Mouse (Mus musculus) embryonic facial prominence, embryonic 10.5 days (tissue): ENCODE measurements around the gene Chrna10. TPM values are rescaled to one million over a fixed set of nuclear protein-coding genes. Genes with fewer than 3 reads are reported as not detected.

Source experiments
- DNase-seq: peaks from one replicate; pipeline ENCODE4 v3.0.0-alpha.2; 2017; ENCODE audit warnings: low spot score
- H3K27ac ChIP-seq: fragments of 300-500 bp; sonication (generic); replicated peaks from 2 replicates; pipeline ENCODE4 v1.5.1; 2016; ENCODE audit warnings: mild to moderate bottlenecking
- H3K27me3 ChIP-seq: fragments of 300-500 bp; sonication (generic); replicated peaks from 2 replicates; pipeline ENCODE4 v1.6.1; 2016; ENCODE audit warnings: low read depth, mild to moderate bottlenecking; ENCODE audit not compliant: poor library complexity, severe bottlenecking
- H3K36me3 ChIP-seq: fragments of 300-500 bp; sonication (generic); replicated peaks from 2 replicates; pipeline ENCODE4 v1.6.1; 2016; ENCODE audit warnings: mild to moderate bottlenecking, moderate library complexity
- H3K4me1 ChIP-seq: fragments of 300-500 bp; sonication (generic); 2 replicates; pipeline ENCODE4 v1.6.1; 2016
- H3K4me3 ChIP-seq: fragments of 300-500 bp; sonication (generic); 2 replicates; pipeline ENCODE4 v1.5.1; 2016; ENCODE audit warnings: mild to moderate bottlenecking, moderate library complexity
- H3K9me3 ChIP-seq: fragments of 300-500 bp; sonication (generic); 2 replicates; pipeline ENCODE4 v1.6.1; 2016; ENCODE audit warnings: mild to moderate bottlenecking
- WGBS: fragments of 180-500 bp; shearing (Covaris S2); methylation state at CpG from one replicate; pipeline ENCODE4 v1.1.7; 2016; 5-methylcytosine and 5-hydroxymethylcytosine counted together
- polyA plus RNA-seq: library from polyadenylated mRNA; unstranded; fragments of >200 nt; fragmentation: Nextera tagmentation; extraction: Ambion mirVana; gene quantifications from 2 replicates; pipeline ENCODE4 v1.2.1, GENCODE M21; 2016

The Chrna10 gene
- not detected in 2 replicates for polyA plus RNA-seq

DNA sequence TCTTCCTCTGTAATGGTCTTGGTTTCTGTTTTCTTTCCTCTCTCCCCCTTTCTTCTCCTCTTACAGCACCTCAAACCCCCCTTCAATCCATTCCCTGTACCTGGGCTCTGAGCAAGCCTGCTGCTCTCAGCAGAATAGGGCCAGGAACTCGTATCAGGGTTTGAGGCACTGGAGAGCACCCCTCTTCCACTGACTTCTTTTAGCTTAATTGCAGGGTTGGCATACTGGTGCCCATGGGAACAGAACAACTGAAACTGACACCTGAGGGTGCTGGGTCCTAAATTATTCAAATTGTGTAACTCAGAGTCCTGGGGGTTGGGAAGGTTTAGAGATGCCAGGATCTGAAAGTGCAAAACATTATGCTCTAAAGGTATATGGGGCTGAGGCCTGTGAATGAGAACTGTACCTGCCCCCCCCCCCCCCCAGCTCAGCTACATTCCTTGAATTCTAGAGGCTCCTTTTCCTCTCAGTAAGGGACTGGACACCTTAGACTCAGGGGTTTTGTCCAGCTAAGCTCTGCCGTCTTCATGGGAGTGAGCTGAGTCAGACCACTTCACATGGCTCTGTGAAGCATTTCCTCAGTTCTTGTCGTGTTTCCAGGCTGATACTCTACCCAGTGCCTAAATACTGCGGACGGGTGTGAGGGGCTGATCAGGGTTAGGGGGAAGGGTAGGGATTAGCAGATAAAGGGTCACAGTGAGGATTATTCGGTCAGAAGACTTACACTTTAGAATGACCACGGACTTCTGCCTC is at the start of gene Chrna10:
Chrna10 (minus strand) TSS at position 250 of the 753 bp plus-strand sequence.
- H3K36me3 ChIP-seq: peaks cover 39% of the 10 kb centered on the region
- whole genome bisulfite sequencing: 50% methylated on average over 7 of the region's 7 CpGs
- DNase-seq: no peak
- H3K4me1 ChIP-seq: no peaks in the 10 kb centered on the region
- H3K9me3 ChIP-seq: no peaks in the 10 kb centered on the region
- H3K27ac ChIP-seq: no peak within 1 kb of the TSS
- H3K27me3 ChIP-seq: no peaks in the 10 kb centered on the region
- H3K4me3 ChIP-seq: no peak within 1 kb of the TSS

DNA sequence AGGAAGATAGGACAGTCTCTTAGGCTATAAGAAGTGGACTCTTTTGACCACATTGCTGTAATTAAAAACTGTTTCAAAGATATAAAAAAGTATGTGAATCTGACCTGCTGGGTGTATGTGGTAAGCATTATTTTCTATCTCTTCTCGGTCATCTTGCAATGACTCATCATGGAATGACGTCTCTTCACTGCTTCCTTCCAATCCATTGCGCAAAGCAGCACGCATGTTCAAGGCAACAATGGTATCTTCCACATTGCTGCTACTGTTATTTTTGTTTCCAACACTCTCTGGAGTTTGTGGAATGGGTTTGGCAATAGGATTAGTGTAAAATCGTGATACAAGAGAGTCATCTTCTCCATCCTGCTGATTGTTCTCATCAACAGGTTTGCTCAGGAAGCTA is 37.1 kb upstream of the Chrna10 start:
- Histone ChIP-seq H3K4me3 (no peak overlapping the region), H3K36me3 (peaks cover 98% of the 10 kb centered on the region), H3K27ac (no peak overlapping the region), H3K4me1 (no peaks in the 10 kb centered on the region), H3K27me3 (no peaks in the 10 kb centered on the region), H3K9me3 (no peaks in the 10 kb centered on the region)
- WGBS: 91% methylated on average over 5 of the region's 5 CpGs
- DNase-seq: no peak

DNA sequence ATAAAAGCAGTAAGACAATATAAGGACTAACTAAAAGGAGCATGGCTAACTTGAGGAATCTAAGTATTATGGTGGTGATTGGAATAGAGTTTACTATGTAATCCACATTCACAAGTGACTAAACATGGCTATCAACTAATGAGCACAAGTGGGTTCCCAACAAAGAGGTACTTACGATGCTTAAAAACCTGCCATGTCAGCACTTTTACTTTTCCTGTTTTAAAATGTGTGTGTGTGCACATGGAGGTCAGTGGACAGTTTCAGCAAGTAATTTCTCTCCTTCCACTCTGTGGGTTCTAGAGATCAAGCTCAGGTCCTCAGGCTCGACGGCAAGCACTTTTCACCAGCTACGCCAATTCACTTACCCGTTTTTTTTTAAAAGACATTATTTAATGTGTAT is 21.3 kb upstream of the Chrna10 start:
- peaks cover 97% of the 10 kb centered on the region for H3K36me3 ChIP-seq
- no peak overlapping the region for H3K4me3 ChIP-seq
- DNase-seq: no peak
- WGBS: 96% methylated on average over 5 of the region's 5 CpGs
- H3K9me3 ChIP-seq: no peaks in the 10 kb centered on the region
- no peak overlapping the region for H3K27ac ChIP-seq
- H3K4me1 ChIP-seq: no peaks in the 10 kb centered on the region
- no peaks in the 10 kb centered on the region for H3K27me3 ChIP-seq

DNA sequence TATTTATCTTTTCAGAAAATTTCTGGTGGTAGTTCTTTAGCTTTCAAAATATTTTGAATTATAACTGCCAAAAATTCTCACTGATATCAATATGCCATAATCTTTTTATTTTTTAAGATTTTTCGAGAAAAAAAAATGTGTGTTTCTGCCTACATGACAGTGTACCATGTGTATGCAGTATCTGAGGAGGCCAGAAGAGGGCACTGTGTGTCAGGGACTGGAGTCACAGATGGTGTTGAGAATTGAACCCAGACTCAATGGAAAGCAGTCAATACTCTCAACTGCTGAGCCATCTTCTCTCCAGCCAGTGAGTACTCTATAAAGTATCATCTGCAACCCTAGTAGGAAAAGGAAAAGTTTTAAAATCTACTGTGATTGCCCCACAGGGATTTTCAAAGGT is 20.8 kb upstream of the Chrna10 start:
- Histone ChIP-seq H3K9me3 (no peaks in the 10 kb centered on the region), H3K36me3 (peaks cover 99% of the 10 kb centered on the region), H3K27ac (no peak overlapping the region), H3K27me3 (no peaks in the 10 kb centered on the region), H3K4me1 (no peaks in the 10 kb centered on the region), H3K4me3 (no peak overlapping the region)
- WGBS: 81% methylated on average over 1 of the region's 1 CpGs
- DNase-seq: peak; percentile 48

DNA sequence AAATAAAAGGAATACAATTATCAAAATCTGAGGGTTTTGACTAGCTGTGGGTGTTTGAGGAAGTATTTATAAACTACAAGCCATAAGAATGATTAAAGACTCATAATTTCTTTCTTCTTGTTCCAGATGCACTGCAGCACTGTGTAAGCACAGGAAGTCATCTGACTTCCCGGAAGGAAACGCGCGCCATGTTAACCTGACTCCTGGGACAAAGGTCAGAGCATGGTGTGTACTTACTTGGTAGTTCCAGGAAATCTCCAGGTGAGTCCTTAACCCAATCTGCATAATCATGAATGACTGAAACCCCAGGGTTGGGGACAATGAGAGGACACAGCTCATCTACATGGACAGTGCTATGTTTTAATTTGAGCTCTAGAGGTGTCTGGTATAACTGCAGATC is 15.8 kb upstream of the Chrna10 start:
- WGBS: 95% methylated on average over 4 of the region's 4 CpGs
- H3K4me1 ChIP-seq: no peaks in the 10 kb centered on the region
- no peak overlapping the region for H3K4me3 ChIP-seq
- DNase-seq: no peak
- no peaks in the 10 kb centered on the region for H3K9me3 ChIP-seq
- no peaks in the 10 kb centered on the region for H3K27me3 ChIP-seq
- H3K36me3 ChIP-seq: peaks cover 100% of the 10 kb centered on the region
- H3K27ac ChIP-seq: no peak overlapping the region

DNA sequence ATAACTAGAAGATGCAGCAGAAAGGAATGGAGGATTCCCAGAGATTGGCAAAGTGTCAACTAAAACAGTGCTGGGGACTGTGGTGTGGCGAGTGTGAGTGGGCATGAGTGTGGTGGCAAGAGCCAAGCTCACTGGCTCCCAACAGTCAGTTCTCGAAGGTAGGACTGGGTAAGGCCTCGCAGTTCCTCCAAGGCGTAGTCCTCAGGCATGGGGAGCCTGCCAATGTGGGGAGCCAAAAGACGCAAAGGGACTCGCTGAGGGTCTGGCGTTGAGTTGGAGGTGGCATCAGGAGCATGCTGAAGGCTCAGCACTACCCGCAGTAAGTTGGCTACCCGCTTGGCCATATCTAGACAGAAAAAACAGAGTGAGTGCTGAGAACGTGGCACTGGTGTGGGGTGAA is 3.7 kb upstream of the Chrna10 start:
- H3K4me1 ChIP-seq: no peaks in the 10 kb centered on the region
- H3K36me3 ChIP-seq: peaks cover 74% of the 10 kb centered on the region
- DNase-seq: no peak
- no peak overlapping the region for H3K27ac ChIP-seq
- no peaks in the 10 kb centered on the region for H3K9me3 ChIP-seq
- H3K4me3 ChIP-seq: no peak overlapping the region
- H3K27me3 ChIP-seq: no peaks in the 10 kb centered on the region
- 95% methylated on average over 10 of the region's 10 CpGs for WGBS

DNA sequence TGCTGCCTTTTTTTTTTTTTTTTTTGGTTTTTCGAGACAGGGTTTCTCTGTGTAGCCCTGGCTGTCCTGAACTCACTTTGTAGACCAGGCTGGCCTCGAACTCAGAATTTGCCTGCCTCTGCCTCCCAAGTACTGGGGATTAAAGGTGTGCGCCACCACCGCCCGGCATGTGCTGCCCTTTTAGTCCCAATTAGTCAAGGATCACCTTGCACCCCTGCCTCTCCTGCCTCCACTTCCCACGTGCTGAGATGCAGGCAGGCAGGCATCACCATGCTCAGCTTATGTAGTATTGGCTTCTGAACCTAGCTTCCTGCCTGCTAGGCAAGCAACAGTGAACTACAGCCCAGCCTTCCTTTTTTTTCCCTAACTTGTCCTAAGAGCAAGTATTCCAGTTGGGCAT is 754 bp upstream of the Chrna10 start:
- Histone ChIP-seq H3K27me3 (no peaks in the 10 kb centered on the region), H3K27ac (no peak overlapping the region), H3K36me3 (peaks cover 45% of the 10 kb centered on the region), H3K4me3 (no peak overlapping the region), H3K9me3 (no peaks in the 10 kb centered on the region), H3K4me1 (no peaks in the 10 kb centered on the region)
- WGBS: 74% methylated on average over 6 of the region's 6 CpGs
- no peak for DNase-seq

DNA sequence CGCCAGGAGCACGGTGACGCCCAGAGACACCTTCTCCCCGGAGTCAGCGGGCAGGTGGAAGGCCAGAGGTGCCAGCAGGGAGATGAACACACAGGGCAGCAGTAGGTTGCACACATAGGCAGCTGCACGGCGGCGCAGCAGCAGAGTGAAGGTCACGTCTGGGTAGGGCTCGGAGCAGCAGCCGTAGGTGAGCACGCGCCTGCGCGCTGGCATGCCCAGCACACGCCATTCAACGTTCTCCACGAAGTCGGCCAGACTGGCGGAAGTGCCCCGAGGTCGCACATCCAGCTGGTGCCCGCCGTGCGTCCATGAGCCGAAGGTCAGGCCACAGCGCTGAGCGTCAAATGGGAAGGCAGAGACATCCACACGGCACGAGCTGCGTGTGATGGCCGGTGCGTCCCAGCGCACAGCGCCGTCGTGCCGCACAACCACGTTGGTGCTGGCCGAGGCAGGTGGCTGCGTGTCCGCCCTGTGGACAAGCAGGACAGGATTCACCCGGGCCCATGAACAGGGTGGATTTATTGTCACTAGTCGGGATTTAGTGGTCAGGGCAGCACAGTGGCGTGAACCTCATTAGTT is 3.4 kb downstream of the Chrna10 start:
- peaks cover 4% of the 10 kb centered on the region for H3K36me3 ChIP-seq
- no peak overlapping the region for H3K27ac ChIP-seq
- H3K9me3 ChIP-seq: no peaks in the 10 kb centered on the region
- H3K27me3 ChIP-seq: no peaks in the 10 kb centered on the region
- 82% methylated on average over 45 of the region's 45 CpGs for WGBS
- no peak for DNase-seq
- no peaks in the 10 kb centered on the region for H3K4me1 ChIP-seq
- no peak overlapping the region for H3K4me3 ChIP-seq

DNA sequence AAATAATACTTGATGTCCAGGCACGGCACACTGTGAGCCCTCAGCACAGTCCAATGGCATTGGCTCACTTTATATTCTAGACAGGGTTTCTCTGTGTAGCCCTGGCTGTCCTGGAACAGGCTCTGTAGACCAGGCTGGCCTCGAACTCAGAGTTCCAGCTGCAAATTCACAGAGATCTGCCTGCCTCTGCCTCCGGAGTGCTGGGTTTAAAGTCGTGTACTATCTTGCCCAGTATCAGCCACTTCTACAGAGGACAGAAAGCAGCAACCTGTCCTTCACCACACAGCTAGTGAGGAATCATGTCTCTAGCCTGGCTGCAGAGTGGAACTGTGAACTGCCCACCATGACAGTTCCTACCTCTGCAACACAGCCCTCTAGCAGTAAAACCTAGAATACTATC is 6.9 kb downstream of the Chrna10 start:
- H3K36me3 ChIP-seq: no peaks in the 10 kb centered on the region
- no peak overlapping the region for H3K4me3 ChIP-seq
- DNase-seq: no peak
- peaks cover 18% of the 10 kb centered on the region for H3K27me3 ChIP-seq
- H3K9me3 ChIP-seq: no peaks in the 10 kb centered on the region
- H3K4me1 ChIP-seq: peaks cover 9% of the 10 kb centered on the region
- no peak overlapping the region for H3K27ac ChIP-seq
- WGBS: 89% methylated on average over 4 of the region's 4 CpGs

DNA sequence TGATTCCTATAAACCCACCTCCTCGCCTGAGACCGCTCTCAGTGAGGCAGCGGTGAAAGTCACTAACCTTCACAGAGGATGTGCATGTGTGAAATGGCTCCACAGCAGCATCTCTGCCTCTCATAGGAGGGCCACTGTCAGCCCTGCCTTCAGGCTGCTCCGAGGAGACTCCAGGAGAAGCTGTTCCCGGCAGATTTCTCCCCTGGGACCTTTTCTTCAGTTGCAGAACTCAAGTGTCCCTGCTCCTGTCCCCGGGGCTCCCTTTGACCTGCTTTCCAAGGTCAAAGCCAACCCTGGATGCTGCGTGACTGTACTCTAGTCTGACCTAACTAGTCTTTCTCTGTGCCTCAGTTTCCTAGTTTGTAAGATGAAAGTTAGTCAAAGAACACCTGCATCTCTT is 7.5 kb downstream of the Chrna10 start, which contains the start of gene Art5:
Art5 (minus strand) TSS at position 319 of the 400 bp plus-strand sequence.
- no peaks in the 10 kb centered on the region for H3K36me3 ChIP-seq
- H3K4me3 ChIP-seq: no peak within 1 kb of the TSS
- no peak for DNase-seq
- no peak within 1 kb of the TSS for H3K27ac ChIP-seq
- no peaks in the 10 kb centered on the region for H3K9me3 ChIP-seq
- peaks cover 9% of the 10 kb centered on the region for H3K4me1 ChIP-seq
- peaks cover 18% of the 10 kb centered on the region for H3K27me3 ChIP-seq
- WGBS: 75% methylated on average over 7 of the region's 7 CpGs

DNA sequence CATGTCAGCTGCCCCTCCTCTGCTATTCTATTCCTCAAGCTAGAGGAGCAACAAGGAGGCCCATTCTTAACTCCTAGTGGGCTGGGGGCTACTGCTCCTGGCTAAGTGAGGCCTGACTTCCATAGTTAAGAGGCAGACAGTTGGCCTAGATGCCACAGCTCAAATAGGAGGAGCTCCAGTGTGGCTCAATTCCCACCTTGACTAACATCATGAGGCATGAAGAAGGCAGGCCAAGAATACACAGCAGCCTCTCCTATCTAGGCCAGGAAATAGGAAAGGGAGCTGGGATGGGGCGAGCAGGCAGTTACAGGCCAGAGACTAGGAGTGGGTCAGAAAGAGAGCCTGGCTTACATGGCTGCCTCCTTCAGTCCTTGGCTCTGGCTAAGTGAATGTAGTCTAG is 8.4 kb downstream of the Chrna10 start:
- H3K27ac ChIP-seq: no peak overlapping the region
- peaks cover 18% of the 10 kb centered on the region for H3K27me3 ChIP-seq
- H3K4me3 ChIP-seq: no peak overlapping the region
- WGBS: 80% methylated on average over 1 of the region's 1 CpGs
- no peaks in the 10 kb centered on the region for H3K36me3 ChIP-seq
- DNase-seq: no peak
- H3K4me1 ChIP-seq: peaks cover 9% of the 10 kb centered on the region
- no peaks in the 10 kb centered on the region for H3K9me3 ChIP-seq

DNA sequence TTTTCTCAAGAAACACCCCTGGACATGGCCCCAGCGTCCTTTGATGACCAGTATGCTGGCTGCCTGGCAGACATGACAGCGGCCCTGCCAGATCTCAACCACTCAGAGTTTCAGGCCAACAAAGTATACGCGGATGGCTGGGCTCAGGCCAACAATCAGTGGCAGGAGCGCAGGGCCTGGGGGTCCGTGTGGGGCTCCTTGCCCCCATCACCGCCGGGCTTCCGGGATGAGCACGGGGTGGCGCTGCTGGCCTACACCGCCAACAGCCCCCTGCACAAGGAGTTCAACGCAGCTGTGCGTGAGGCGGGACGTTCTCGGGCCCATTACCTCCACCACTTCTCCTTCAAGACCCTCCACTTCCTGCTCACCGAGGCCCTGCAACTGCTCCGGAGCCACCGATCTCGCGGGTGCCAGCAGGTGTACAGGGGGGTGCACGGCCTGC is 9.9 kb downstream of the Chrna10 start:
- peak; percentile 44 for DNase-seq

DNA sequence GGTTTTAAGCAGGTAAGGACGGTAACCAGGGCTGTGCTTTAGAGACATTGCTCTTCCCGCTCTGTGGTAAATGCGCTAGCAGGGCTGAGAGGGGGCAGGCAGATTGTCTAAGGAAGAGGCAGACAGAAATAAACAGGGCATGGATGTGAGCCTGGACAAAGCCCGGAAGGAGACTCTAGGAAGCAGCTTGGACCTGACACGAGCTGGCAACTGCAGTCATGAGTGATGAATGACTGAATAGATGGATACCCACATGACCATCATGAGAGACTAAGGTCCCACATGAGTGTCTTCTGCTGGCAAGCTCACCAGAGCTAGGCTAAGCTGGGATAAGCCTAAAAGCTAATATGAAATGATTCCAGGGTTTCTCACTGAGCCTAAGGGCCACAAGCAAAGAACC is 12.5 kb downstream of the Chrna10 start:
- WGBS: 81% methylated on average over 5 of the region's 5 CpGs
- H3K9me3 ChIP-seq: no peaks in the 10 kb centered on the region
- H3K27me3 ChIP-seq: peaks cover 18% of the 10 kb centered on the region
- peaks cover 46% of the 10 kb centered on the region for H3K4me1 ChIP-seq
- no peak overlapping the region for H3K4me3 ChIP-seq
- H3K36me3 ChIP-seq: no peaks in the 10 kb centered on the region
- no peak overlapping the region for H3K27ac ChIP-seq
- no peak for DNase-seq

More for the DNA sequence above, 9.9 kb downstream of the Chrna10 start:
- Histone ChIP-seq H3K27ac (peak overlapping the region; percentile 52), H3K4me1 (peaks cover 22% of the 10 kb centered on the region), H3K4me3 (peak overlapping the region; percentile 51), H3K27me3 (peaks cover 18% of the 10 kb centered on the region), H3K36me3 (no peaks in the 10 kb centered on the region), H3K9me3 (no peaks in the 10 kb centered on the region)
- 20% methylated on average over 23 of the region's 23 CpGs for WGBS
